Mouse (Mus musculus): ENCODE measurements at regions not wholly inside any gene's neighbourhood (a gene's known extent, or its start where the extent isn't known, plus 50 kb on each side); places are given as distances from the start of the nearest gene placed in this dataset.
"Not testable (repeated sequence)": the region's sequence is repeated elsewhere in the genome, so short reads cannot be mapped to it uniquely, and the experiment has no call there.

- intact Hi-C loops (cut with DNase I): no loop called here
- Histone ChIP-seq H3K27ac (no peak overlapping the region), H3K4me3 (no peak overlapping the region)
- TF ChIP-seq CTCF (IDR thresholded peaks at IDR 0.05): no peak
- no peak for DNase-seq
These were observed 94.7 kb upstream of the Adgrl2 start for GRCm38 (mm10) chr3:149084861-149085598.

DNA sequence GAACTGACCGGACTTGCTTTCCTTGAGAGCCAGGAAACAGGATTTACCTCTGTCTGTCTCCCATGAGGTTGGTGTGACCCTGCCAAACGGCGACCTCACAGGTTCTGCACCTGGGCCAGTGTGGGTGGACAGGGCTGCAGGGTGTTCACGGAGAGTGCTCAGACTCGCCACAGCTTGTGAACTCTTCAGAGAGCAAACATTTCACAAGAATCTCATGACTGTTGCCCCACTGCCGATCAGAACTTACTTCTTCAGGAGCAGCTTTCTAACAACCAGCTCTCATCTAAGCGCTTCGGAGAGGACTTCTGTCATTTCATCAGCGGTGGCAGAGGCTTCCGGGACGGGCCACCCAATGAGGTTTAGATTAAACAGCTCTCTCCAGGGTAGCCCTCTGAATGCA lies 93.0 kb upstream of the Adgrl2 start:
- Histone ChIP-seq H3K27ac (no peak overlapping the region), H3K4me3 (no peak overlapping the region)
- no peak for DNase-seq
- intact Hi-C loops (cut with DNase I): no loop called here
- no peak for TF ChIP-seq CTCF (IDR thresholded peaks at IDR 0.05)

- Histone ChIP-seq H3K27ac (no peak overlapping the region), H3K4me3 (no peak overlapping the region)
- DNase-seq: no peak
- no peak for TF ChIP-seq CTCF (IDR thresholded peaks at IDR 0.05)
- intact Hi-C loops (cut with DNase I): no loop called here
These were observed 88.5 kb upstream of the Adgrl2 start for GRCm38 (mm10) chr3:149078881-149079280.

GRCm38 (mm10) chr3:149076928-149077551 lies 86.7 kb upstream of the Adgrl2 start:
- intact Hi-C loops (cut with DNase I): no loop called here
- DNase-seq: no peak
- no peak for TF ChIP-seq CTCF (IDR thresholded peaks at IDR 0.05)
- H3K27ac ChIP-seq: no peak overlapping the region
- peak overlapping the region; percentile 22 for H3K4me3 ChIP-seq

GRCm38 (mm10) chr3:149075488-149075851 lies 85.1 kb upstream of the Adgrl2 start:
- intact Hi-C loops (cut with DNase I): no loop called here
- H3K4me3 ChIP-seq: peak overlapping the region; percentile 58
- no peak for DNase-seq
- no peak overlapping the region for H3K27ac ChIP-seq
- TF ChIP-seq CTCF (IDR thresholded peaks at IDR 0.05): no peak

GRCm38 (mm10) chr3:149074658-149075487 lies 84.5 kb upstream of the Adgrl2 start:
- Histone ChIP-seq H3K27ac (no peak overlapping the region), H3K4me3 (peak overlapping the region; percentile 58)
- intact Hi-C loops (cut with DNase I): no loop called here
- no peak for TF ChIP-seq CTCF (IDR thresholded peaks at IDR 0.05)
- peak; percentile 47 for DNase-seq

GRCm38 (mm10) chr3:149070201-149070600 lies 79.8 kb upstream of the Adgrl2 start:
- no peak for DNase-seq
- no peak for TF ChIP-seq CTCF (IDR thresholded peaks at IDR 0.05)
- Histone ChIP-seq H3K4me3 (no peak overlapping the region), H3K27ac (no peak overlapping the region)
- intact Hi-C loops (cut with DNase I): no loop called here

DNA sequence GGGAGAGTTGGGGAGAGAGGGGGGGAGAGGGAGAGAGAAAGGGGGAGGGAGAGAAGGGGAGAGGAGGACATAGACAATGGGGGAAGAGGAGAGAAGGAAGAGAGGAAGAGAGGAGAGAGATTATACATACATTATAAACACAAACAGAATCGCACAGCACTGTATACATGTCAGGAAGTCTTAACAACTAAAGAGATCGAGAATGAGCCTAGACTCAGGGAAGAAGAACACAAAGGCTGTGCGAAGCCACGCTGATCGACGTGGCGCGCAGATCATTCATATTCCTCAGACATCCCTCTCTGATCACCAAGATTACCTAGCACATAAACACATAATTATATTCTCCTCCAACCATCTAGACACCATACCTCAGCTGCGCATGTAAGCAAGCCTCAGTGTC lies 79.1 kb upstream of the Adgrl2 start:
- no peak for TF ChIP-seq CTCF (IDR thresholded peaks at IDR 0.05)
- Histone ChIP-seq H3K27ac (no peak overlapping the region), H3K4me3 (no peak overlapping the region)
- intact Hi-C loops (cut with DNase I): no loop called here
- no peak for DNase-seq

DNA sequence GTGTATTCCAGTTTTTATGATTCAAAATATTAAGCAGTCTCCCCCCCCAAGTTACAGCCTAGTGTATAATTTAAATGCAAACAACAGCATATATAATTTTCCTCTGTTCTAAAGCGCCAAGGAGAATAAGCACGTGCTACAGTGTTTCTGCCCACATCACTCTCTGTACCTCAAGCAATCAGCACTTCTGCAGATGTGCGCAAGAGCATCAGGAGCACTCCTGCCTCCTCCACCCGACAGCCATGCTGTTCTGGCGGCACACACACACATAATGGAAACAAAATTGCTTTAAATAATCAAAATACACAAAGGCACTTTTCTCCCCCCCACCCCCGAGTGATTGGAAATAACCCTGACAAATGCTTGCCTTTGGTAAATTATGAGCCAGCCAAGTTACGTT lies 78.5 kb upstream of the Adgrl2 start:
- intact Hi-C loops (cut with DNase I): no loop called here
- Histone ChIP-seq H3K27ac (no peak overlapping the region), H3K4me3 (no peak overlapping the region)
- no peak for TF ChIP-seq CTCF (IDR thresholded peaks at IDR 0.05)
- DNase-seq: no peak

GRCm38 (mm10) chr3:149067758-149068157 lies 77.4 kb upstream of the Adgrl2 start:
- Histone ChIP-seq H3K4me3 (no peak overlapping the region), H3K27ac (no peak overlapping the region)
- DNase-seq: no peak
- no peak for TF ChIP-seq CTCF (IDR thresholded peaks at IDR 0.05)
- intact Hi-C loops (cut with DNase I): no loop called here

- intact Hi-C loops (cut with DNase I): no loop called here
- H3K27ac ChIP-seq: no peak overlapping the region
- no peak for TF ChIP-seq CTCF (IDR thresholded peaks at IDR 0.05)
- H3K4me3 ChIP-seq: no peak overlapping the region
- no peak for DNase-seq
These were observed 64.7 kb upstream of the Adgrl2 start for GRCm38 (mm10) chr3:149055077-149055476.

DNA sequence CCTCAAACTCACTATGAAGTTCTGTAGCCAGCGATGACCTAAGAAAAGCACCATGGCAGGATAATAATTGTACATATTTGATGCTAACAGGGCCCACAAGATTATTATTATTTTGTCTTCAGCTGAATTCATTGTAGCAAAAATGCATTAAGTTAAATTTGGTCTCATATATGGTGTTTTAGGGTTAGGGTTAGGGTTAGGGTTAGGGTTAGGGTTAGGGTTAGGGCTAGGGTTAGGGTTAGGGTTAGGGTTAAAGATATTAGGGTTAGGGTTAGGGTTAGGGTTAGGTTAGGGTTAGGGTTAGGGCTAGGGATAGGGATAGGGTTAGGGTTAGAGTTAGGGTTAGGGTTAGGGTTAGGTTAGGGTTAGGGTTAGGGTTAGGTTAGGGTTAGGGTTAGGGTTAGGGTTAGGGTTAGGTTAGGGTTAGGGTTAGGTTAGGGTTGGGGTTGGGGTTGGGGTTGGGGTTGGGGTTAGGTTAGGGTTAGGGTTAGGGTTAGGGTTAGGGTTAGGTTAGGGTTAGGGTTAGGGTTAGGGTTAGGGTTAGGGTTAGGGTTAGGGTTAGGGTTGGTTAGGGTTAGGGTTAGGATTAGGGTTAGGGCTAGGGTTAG lies 62.0 kb upstream of the Adgrl2 start:
- H3K4me3 ChIP-seq; intact Hi-C loops (cut with DNase I); DNase-seq; H3K27ac ChIP-seq: not testable (repeated sequence)

DNA sequence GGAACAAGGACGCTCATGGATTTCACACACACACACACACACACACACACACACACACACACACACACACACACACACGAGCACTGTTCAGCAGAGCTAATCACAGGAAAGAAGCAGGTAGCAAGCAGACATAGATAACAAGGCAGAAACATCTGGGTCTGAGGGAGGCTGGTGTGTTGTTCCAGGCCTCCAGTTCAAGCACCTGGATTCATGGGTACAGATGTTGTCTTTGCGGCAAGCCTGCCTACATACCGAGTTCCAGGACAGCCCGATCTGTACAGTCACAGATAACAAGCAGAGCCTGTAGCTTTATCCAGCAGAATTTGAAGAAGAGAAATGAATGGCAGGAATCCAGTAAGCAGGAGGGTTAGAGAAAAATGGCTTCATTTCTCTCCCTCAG lies 55.0 kb upstream of the Adgrl2 start:
- H3K4me3 ChIP-seq: no peak overlapping the region
- intact Hi-C loops (cut with DNase I): no loop called here
- no peak for DNase-seq
- TF ChIP-seq CTCF (IDR thresholded peaks at IDR 0.05): no peak
- no peak overlapping the region for H3K27ac ChIP-seq

Measured in gastrocnemius, adult 2 months (tissue).